Mouse (Mus musculus) gastrocnemius, postnatal 36 days (tissue): ENCODE results near the gene Epha5. TPM values are rescaled to one million over a fixed set of nuclear protein-coding genes. Genes with fewer than 3 reads are reported as not detected.

Experiments used
- DNase-seq, 2 experiments: peaks; one replicate each; pipeline ENCODE4 v3.0.0; 2022
- intact Hi-C: fragments of 180-260 bp; cut with DNase I; formaldehyde crosslinking; loops from one replicate; pipeline ENCODE4 v1.15.1; 2025
- long read RNA-seq, 2 experiments: library from polyadenylated mRNA; stranded (forward); transcript quantifications; one replicate each; pipeline ENCODE4 v2.0.0; 2021
- total RNA-seq, 2 experiments: library from RNA; stranded (reverse); gene quantifications; 2 replicates each; pipeline ENCODE4 v1.2.3; 2021

Gene Epha5
- total RNA-seq: not detected
- long read RNA-seq, experiment 1: 0 reads
- long read RNA-seq, experiment 2, partial matches to known transcripts: 0 of 1 reads
- long read RNA-seq, experiment 2, other reads (novel, unspliced or antisense): 1 of 1 reads

DNA sequence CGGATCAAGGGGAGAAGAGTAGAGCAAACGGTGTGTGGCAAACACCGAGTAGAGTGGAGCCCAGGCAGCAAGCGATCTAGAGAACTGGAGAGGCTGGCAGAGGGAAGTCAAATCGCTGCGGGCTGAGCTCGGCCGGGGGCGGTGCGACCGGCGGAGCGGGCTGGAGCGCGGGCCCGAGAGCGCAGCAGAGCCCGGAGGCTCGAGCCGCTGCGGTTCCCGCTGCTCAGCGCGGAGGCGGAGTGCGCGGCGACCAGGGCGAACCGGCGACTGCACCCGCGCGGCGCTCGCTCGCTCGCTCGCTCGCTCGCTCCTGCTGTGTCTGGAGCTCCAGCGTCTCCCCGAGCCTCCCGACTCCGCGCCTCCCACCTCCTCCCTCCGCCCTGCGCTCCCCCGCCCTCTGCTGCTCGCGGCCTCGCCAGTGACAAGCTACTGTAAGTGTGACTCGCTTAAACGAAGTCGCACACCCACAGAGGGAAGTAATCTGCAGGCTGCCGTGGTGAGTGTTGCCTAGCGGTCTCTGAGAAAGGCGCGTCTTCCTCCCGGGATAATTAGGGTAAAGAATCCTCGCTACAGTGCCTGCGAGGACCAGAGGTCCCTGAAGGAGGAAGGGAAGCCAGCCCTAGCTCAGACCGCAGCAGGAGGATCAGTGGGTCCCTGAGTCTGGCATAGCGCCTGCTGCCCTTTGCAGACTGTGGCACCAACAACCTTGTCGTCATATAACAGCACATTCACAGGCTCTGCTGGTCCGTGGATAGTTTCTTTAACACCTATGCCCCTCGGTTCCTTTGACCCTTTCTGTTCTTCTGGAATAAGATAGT is at the start of gene Epha5:
Epha5 (minus strand) TSS at position 321 of the 818 bp plus-strand sequence.
- DNase-seq: peak in 1 of 2 experiments; percentile 24
- intact Hi-C loops: no loop called here

DNA sequence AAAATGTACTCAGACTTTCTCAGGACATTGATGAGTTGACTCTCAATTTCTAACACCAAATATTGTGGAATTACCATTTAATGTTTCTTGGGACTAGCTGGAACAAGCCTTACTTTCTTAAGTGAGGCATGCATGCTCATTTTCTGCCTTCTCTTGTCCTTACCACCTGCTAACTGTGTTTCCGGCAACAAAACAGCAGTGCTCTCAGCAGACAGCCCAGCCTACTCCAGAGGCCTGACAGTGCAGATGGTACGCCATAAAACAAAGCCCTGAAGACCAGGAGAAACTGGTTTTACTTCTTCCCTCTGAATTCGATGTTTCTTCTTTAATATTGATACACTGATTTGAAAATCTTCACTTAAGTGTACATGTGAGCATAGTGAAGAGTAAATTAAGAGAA is 39.0 kb upstream of the Epha5 start:
- intact Hi-C loops: no loop called here
- no peak for DNase-seq

DNA sequence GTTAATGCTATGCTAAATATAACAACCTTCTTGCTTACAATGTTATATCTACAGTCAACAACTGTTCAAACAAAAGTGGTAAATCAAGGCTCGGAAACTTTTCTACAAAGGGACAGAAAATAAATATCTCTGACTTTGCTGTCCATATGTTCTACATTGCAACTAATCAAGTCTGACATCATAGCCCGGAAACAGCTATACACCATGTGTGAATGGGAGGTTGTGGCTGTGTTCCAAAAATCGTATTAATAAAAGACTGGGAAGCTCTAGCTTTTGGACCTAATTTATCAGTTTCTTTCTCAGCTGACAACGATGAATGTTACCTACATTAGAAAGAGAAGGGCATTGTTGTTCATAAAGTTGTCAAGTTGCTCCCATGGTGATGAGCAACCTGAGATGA is 37.5 kb upstream of the Epha5 start:
- DNase-seq: no peak

DNA sequence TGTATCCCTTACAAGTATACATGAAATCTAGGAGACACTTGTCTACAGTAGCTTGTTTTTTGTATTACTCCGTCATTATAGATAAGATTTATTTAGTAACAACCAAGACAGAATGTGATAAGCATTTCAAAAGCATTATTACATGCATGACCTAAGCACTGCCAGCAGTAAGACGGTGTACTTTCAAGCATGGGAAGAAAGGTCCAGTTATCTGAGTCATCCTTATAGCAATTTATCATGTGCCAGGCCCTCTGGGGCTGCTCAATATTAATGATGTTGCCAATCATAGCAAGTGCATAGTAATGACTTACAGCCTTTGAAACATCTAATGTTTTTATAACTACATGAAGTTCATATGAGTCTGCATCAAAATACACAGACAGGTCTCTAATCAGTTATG is 36.7 kb upstream of the Epha5 start:
- no peak for DNase-seq
- intact Hi-C loops: no loop called here

More for the DNA sequence above, 37.5 kb upstream of the Epha5 start:
- intact Hi-C loops: no loop called here

DNA sequence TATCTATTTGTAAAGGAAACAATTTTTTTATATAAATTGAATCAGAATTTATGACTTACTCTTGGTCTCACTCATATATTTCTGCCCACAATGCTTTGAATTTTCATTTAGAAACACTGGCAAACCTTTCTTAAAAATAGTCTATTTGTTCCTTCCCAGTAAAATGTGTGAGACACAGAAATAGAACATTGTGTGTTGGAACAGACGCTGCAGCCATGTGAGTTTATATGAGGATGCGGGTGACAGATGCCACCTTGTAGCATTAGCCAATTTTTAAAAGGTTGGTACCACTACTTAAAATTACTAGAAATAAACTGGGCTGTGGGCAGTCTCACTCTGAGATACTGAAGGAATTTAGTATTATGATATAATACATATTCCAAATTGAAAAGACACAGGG is 23.1 kb upstream of the Epha5 start:
- intact Hi-C loops: no loop called here
- DNase-seq: no peak

DNA sequence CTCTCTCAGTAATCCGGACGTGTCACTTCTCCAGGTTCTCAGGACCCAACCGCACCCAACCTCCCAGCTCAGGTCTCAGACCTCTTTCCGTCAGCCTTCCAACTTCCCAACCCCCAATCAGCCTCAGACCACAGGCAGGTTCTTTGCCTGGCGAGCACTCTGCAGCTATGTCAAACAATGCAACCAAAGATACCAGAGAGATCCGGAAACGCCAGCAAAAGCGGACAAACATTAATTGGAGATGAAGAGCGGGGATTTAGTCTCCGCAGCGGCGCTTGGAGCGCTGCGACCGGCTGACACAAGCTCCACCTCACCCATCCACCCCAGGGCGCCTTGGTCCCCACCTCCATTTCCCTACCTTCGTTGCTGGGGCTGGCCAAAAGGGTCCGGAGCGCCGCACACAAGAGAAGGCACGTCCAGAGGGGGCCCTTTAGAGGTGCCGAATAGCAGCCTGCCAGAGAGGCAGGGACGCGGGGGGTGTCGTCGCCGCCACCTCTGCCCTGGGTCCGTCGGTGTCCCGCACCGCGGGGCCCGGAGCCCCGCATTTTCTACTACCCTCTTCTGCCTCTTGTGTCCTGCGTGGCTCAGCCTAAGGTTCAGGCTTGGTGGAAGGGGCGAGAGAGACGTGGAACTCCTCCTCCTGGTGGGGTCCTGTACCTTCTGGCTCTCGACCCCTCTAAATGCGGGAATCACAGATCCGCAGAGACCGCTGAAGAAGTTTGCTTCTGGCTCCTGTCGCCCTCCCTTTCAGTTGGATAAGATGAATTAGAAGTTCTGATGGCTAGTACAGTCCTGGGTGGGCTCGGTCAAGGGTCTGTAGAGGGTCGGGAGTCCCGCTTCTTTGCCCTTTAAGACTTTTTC is 991 bp downstream of the Epha5 start:
- DNase-seq: no peak
- intact Hi-C loops: no loop called here

DNA sequence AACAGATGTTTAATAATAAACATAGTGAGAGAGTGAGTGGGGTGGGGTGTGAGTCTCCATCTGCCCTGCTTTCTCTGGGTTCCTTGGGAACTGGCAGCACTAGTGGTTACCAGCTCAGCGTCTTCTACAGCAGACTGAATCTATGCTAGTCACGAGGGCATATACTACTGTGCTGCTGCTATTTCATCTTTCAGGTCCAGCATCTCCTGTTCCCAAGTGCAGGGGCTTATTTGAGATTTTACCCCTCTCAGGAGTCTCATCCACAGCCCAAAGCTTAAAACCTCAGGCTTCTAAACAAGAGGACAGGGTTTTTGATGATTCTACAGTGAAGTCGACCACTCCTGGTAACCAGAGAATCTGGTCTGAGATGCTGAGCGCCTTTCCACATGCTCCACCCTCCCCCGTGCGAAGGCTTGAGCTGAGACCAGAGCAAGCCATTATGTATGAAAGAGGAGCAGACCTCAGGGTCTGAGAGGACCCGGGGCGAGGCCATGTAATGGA is 2.2 kb downstream of the Epha5 start:
- DNase-seq: no peak
- intact Hi-C loops: no loop called here

DNA sequence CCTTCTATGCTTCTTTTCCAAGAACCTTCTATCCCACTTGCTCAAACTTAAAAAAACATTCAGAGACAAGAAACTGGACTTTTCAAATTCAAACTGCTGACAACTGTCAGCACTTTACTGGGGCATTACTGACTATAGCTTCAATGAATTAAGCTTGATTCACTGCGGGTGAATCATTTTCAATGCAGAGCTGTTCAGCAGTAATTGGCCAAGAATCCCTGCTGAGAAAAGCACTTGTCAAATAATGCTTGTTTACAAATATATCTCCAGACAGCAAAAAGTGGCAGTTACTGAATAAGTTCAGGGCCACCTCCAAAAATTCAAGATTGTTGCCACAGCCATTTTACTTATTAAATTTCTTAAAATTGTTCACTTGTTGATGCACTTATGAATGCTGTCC is 4.2 kb downstream of the Epha5 start:
- intact Hi-C loops: no loop called here
- DNase-seq: no peak

DNA sequence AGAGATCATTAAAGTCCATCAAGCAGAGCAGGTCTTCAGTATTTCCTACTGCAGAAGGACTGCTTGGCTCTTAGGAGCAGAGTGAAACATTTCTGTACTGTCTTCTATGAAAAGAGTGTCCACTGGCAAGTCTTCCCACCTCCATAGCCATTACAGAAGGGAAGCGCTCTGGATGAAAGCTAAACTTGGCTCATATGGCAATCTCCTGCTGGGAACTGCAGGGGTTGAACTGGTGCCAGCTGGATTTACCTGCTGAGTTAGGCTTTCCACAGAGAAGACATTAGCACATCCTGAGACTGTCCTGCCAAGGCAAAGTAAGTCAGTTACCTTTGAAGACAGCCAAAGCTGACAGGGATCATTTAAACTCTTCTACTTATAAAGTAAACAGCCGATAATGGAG is 8.8 kb downstream of the Epha5 start:
- no peak for DNase-seq
- intact Hi-C loops: no loop called here

DNA sequence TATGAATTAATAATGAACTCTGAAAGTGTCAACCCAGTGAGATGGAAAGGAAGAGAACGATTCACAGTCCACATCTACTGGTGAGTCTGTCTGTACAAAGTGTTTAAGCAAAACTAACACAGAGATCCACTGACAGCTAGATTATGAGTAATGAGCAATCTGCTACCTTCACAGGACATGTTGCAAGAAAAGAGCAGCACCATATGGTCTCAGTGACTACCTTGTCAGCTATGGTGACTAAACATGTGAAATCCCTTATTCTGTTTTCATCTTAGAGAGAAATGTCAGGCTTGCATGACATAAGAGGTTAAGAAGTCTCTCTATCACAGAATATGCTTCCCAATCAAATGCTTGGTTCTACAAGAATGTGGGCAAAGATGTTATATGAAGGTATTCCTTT is 20.1 kb downstream of the Epha5 start:
- DNase-seq: no peak
- intact Hi-C loops: no loop called here

DNA sequence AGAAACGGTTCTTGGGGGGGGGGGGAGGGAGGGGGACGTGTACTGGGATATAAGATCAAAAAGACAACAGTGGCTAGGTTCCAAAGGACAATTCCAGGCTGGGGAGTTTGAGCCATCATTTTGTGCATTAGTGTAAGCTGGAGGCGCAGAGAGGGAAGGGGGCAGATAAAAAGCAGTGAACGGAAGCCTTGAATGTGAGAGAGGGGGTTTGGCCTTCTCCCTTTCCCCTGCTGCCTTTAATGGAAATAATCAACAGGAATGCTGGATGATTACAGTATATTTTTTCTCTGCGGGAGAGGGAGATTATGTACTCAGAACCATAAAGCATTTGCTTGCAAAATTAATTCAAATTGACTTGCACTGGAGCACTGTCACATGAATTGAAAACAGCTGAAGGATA is 51.8 kb downstream of the Epha5 start:
- intact Hi-C loops: no loop called here
- DNase-seq: no peak

DNA sequence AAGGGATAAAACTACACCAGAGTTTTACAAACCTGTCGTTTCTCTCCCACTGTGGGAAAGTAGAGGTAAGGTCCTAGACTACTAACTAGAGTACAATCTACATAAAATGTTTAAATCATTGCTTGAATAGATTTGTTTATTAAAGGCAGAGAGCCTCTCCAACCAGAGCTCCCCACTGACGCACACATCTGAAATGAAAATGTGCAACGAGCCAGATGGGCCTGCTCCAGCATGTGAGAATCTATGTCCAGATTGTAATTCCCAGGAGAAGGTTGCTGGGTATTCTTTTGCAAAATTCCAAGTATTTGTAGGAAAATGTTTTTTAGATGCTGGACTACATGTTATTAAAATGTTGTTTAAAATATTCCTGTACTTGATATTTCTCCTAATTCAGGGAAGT is 57.8 kb downstream of the Epha5 start:
- DNase-seq: no peak
- intact Hi-C loops: no loop called here

DNA sequence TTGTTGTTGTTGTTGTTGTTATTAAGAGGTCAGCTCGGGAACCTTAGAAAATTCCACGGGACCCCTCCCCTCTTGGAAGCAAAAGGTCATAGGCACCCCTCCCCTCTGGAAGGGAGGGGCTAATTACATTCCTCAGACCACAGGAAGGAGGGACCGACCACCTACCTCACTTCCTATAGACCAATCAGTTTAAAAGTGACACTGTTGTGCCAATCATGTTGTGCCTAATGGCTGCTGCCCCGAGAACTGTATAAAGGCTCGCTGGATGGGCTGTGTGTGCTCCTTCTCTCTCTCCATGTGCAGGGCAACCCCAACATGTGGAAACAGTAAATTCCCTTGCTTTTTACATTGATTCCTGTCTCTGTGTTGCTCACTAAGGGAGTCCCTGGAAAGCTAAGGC is 64.1 kb downstream of the Epha5 start:
- intact Hi-C loops: no loop called here
- DNase-seq: no peak

DNA sequence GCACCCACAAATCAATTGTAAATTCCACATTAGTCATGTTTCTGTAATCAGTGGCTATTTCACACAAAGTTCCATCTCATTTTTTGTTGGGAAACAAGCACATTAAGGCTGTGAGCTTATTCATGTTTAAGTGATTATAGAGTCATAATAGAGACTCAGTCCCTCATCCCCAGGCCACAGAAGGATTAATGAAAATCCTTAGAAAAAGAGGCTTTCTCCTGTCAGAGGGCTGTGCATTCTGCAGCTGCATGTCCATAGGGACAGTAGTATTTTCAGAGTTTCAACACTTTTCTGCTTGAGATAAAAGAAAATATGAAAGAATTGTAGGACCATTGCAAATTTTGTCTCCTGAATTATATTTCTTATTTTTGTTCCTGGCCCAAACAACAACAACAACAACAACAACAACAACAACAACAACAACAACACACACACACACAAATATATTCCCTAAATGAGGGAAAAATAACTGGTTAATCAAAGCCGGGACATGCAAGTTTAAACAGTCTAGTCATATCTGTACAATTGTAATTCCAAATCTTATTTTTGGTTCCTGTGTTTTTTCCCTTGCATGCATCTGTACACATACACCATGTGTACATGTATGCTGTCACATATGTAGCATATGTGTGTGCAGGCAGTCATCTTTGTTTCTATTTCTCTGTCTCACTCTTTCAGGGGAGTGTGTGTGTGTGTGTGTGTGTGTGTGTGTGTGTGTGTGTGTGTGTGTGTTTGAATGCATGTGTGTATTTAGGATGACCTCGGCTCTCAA is 70.3 kb downstream of the Epha5 start:
- no peak for DNase-seq
- intact Hi-C loops: no loop called here

DNA sequence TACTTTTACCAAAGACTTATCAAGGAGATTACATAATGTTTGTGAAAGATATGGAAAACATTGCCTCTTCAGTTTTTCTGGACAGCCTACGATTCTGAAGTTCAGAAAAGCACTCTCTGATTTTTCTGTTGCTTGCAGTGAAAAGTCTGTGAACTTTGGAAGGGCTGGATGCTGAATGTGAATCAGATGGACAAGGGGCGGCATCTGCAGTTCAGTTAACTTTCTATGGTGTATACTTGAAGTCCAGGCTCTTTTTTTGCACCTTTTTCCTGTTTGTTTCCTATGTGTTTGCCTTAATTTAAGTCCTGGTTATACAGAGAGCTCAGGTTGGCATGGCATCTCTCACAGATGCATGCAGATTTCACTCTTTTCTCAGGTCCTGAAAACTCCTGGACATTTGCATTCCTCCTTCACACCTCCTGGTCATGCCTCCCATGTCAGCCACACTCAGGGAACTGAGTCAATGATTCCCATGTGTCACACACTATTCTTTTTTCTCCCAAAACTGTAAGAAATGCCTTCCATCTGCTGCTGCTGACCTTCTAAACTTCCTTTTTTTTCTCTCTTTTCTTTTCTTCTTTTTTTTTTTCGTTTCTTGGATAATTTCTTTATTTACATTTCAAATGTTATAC is 81.2 kb downstream of the Epha5 start:
- intact Hi-C loops: no loop called here
- DNase-seq: no peak

DNA sequence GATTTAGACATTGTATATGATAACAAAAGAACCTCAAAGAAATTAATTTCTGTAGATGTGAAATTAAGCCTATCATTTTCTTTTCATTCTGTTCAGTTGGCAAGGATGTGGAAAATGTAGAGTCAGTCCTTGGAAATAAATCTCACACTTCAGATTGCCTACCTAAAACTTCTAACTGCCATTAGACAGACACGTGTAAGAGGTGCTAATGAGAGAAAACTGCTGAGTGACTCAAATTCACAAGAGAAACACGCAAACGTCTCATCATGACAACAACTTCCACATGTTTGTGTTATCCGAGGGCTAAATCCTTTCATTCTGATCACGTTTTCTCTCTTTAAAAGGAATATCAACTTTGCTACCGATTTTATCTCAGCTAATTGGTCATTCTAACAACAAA is 82.7 kb downstream of the Epha5 start:
- intact Hi-C loops: no loop called here
- no peak for DNase-seq

DNA sequence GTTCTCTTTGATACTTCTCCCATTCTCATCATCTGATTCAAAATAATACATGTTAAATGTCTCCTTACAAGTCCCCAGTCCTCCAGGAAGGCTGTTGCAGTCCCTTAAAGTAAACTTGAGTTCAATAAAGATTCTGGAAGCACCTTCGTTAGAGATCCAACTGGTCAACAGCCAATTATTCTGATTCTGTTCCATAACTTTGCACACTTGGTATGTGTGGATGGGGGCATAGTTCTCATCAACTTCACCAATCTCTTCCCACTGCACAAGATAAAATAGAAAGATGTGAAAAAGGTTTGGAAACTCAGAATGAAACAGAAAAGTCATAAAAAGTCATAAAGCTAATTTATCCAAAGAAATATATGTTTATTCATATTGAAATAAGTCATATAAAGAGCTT is 85.6 kb downstream of the Epha5 start:
- intact Hi-C loops: no loop called here

DNA sequence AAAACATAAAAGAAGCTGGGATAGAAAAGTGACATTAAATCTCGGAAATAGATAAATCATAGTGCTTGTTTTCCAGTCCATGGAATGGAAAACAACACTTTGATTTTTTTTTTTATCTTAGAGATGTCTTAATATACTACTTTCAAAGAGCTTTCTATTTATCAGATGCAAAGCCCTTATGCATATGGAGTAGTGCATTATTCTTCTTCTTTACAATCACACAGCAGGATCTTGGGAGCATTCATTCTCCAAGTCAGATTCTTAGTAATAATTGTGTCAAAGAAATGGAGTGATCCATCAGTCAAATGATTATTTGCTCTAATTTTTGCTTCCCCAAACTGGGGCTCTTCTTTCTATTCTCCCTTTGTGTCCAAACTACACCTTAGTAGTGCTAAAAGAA is 96.6 kb downstream of the Epha5 start:
- no peak for DNase-seq
- intact Hi-C loops: no loop called here

More for the DNA sequence above, 85.6 kb downstream of the Epha5 start:
- DNase-seq: no peak

DNA sequence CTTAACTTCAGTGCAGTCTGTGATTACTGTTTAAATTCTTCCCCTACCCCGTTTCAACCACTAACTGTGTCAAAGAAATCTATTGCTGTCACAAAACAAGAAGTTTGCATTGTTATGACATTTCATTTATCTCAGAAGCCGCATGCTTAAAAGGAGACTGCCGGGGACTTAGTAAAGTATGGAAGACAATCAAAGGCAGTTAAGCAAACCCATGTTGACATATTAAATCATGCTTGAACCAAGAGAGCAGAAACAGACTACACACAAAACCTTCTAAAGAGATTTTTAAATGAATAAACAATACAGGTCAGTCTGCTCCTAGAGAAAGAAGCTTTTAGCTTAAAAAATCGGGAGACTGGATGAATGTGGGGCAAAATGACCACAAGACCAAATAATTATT is 97.0 kb downstream of the Epha5 start:
- intact Hi-C loops: no loop called here
- DNase-seq: no peak

DNA sequence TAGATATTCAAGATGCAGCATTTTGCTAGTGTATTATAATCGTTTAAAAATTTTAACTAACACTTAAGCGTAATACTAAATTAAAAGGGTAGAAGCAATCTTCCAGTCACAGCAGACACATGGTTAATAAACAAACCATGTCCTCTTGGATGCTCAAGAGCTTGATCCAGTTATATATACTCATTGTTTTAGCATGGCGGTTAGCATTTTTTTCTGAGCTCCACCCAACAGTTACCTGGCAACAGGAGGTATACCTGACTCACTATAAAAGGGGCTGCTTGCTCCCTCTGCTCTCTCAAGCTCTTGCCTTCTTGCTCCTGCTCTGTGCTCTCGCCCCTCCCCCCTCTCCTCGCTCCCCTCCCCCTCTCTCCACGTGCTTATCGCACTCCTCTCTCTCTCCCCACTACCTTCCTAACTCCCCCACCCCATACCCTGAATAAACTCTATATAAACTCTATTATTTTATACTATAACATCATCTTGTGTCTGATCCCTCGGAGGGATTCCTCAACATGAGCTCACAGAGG is 98.3 kb downstream of the Epha5 start:
- no peak for DNase-seq
- intact Hi-C loops: no loop called here
